Mouse (Mus musculus) kidney, adult 2 months (tissue): ENCODE measurements around the gene Trip11.

ENCODE experiments used
- CTCF ChIP-seq: fragments of 200-500 bp; conservative IDR thresholded peaks from 2 replicates; pipeline ENCODE4 v1.5.1; 2011; ENCODE audit warnings: low read depth, mild to moderate bottlenecking, control low read depth, low read length, moderate library complexity, mixed read lengths; ENCODE audit not compliant: insufficient read depth, insufficient read length
- POLR2A ChIP-seq: fragments of 200-500 bp; IDR thresholded peaks from one replicate; pipeline ENCODE4 v1.6.1; 2011; ENCODE audit warnings: low read depth, low read length, control low read depth

DNA sequence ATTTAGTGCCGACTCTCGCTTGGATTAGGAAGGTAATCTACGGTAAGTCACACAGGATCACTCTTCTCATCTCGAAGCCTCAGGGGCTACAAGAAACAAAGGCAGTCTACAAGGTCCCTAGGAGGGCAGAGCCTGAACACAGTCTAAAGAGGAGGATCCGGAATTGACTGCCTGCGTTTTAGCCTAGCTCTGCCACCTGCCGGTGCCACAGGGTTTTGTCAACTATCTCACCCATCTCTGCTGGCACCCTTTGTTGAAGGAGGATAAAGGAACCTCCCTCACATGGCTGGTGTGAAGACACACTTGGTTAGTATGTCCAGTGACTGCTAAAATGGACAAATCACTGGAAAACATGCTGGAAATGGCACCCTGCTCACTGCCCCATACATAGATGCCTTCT lies 24.5 kb upstream of the Trip11 start:
- TF ChIP-seq CTCF = peak; percentile 26; the same call in 1 of the 2 replicates
- TF ChIP-seq POLR2A = no peak
